Mouse (Mus musculus) heart, embryonic 15.5 days (tissue): ENCODE measurements around the gene Elob. TPM values are rescaled to one million over a fixed set of nuclear protein-coding genes. Genes with fewer than 3 reads are reported as not detected.
A peak's percentile ranks its signal among the peaks of the same experiment; 100 is the strongest.

Experiments
- ATAC-seq: fragments of 200-750 bp; cut with Nextera tagmentation; replicated peaks from 2 replicates; pipeline ENCODE4 v1.8.0; 2017; ENCODE audit warnings: low read depth, moderate TSS enrichment; ENCODE audit not compliant: insufficient number of reproducible peaks, insufficient read depth, low FRiP score
- H3K27ac ChIP-seq: fragments of 300-500 bp; sonication (generic); 2 replicates; pipeline ENCODE4 v1.5.1; 2015; ENCODE audit warnings: mild to moderate bottlenecking, inconsistent platforms
- H3K27me3 ChIP-seq: fragments of 300-500 bp; sonication (generic); 2 replicates; pipeline ENCODE4 v1.6.1; 2015; ENCODE audit warnings: inconsistent platforms
- H3K36me3 ChIP-seq: fragments of 300-500 bp; sonication (generic); 2 replicates; pipeline ENCODE4 v1.6.1; 2015; ENCODE audit warnings: mild to moderate bottlenecking, inconsistent platforms
- H3K4me1 ChIP-seq: fragments of 300-500 bp; sonication (generic); replicated peaks from 2 replicates; pipeline ENCODE4 v1.6.1; 2015; ENCODE audit warnings: inconsistent platforms
- H3K4me2 ChIP-seq: fragments of 300-500 bp; sonication (generic); 2 replicates; pipeline ENCODE4 v1.6.1; 2015; ENCODE audit warnings: inconsistent platforms, mild to moderate bottlenecking, moderate library complexity
- H3K4me3 ChIP-seq: fragments of 300-500 bp; sonication (generic); 2 replicates; pipeline ENCODE4 v1.5.1; 2015; ENCODE audit warnings: mild to moderate bottlenecking, inconsistent platforms
- H3K9ac ChIP-seq: fragments of 300-500 bp; sonication (generic); 2 replicates; pipeline ENCODE4 v1.6.1; 2015; ENCODE audit warnings: mild to moderate bottlenecking, inconsistent platforms
- H3K9me3 ChIP-seq: fragments of 300-500 bp; sonication (generic); replicated peaks from 2 replicates; pipeline ENCODE4 v1.6.1; 2016; ENCODE audit warnings: inconsistent platforms
- WGBS: fragments of 180-500 bp; shearing (Covaris S2); methylation state at CpG from one replicate; pipeline ENCODE4 v1.1.7; 2015; ENCODE audit warnings: mixed read lengths; 5-methylcytosine and 5-hydroxymethylcytosine counted together
- polyA plus RNA-seq: library from polyadenylated mRNA; unstranded; fragments of >200 nt; fragmentation: Nextera tagmentation; extraction: Ambion mirVana; gene quantifications from 2 replicates; pipeline ENCODE4 v1.2.1, GENCODE M21; 2015

The Elob gene
- polyA plus RNA-seq, 1 experiment from 2014 or later, result 921 TPM

- no peaks in the 10 kb centered on the region for H3K9me3 ChIP-seq
- H3K4me3 ChIP-seq, result no peak overlapping the region
- no peak for ATAC-seq
- H3K36me3 ChIP-seq, result no peaks in the 10 kb centered on the region
- peaks cover 21% of the 10 kb centered on the region for H3K4me1 ChIP-seq
- H3K27ac ChIP-seq, result no peak overlapping the region
- no peaks in the 10 kb centered on the region for H3K27me3 ChIP-seq
- H3K4me2 ChIP-seq, result no peak overlapping the region
- H3K9ac ChIP-seq, result no peak overlapping the region
- 93% methylated on average over 10 of the region's 10 CpGs for WGBS
Observed at GRCm38 (mm10) chr17:23801627-23802026, 27.3 kb downstream of the Elob start.

- Histone ChIP-seq H3K9ac (no peak overlapping the region), H3K36me3 (no peaks in the 10 kb centered on the region), H3K9me3 (no peaks in the 10 kb centered on the region), H3K4me1 (no peaks in the 10 kb centered on the region), H3K4me3 (no peak overlapping the region), H3K4me2 (no peak overlapping the region), H3K27me3 (no peaks in the 10 kb centered on the region), H3K27ac (no peak overlapping the region)
- WGBS, result 59% methylated on average over 7 of the region's 7 CpGs
- ATAC-seq, result no peak
Observed at GRCm38 (mm10) chr17:23797316-23797715, 31.6 kb downstream of the Elob start.

- Histone ChIP-seq H3K4me1 (peaks cover 6% of the 10 kb centered on the region), H3K9ac (no peak overlapping the region), H3K9me3 (no peaks in the 10 kb centered on the region), H3K27me3 (no peaks in the 10 kb centered on the region), H3K4me2 (no peak overlapping the region), H3K27ac (no peak overlapping the region), H3K4me3 (no peak overlapping the region), H3K36me3 (no peaks in the 10 kb centered on the region)
- ATAC-seq, result no peak
- 91% methylated on average over 8 of the region's 8 CpGs for WGBS
Observed at GRCm38 (mm10) chr17:23795323-23795722, 33.6 kb downstream of the Elob start.

- no peaks in the 10 kb centered on the region for H3K27me3 ChIP-seq
- peak overlapping the region; percentile 50 for H3K4me3 ChIP-seq
- peaks cover 19% of the 10 kb centered on the region for H3K4me1 ChIP-seq
- peak overlapping the region; percentile 80 for H3K4me2 ChIP-seq
- H3K9ac ChIP-seq, result no peak overlapping the region; the same call in 1 of the 2 replicates
- H3K27ac ChIP-seq, result peak overlapping the region; percentile 85
- WGBS, result 47% methylated on average over 2 of the region's 2 CpGs
- no peaks in the 10 kb centered on the region for H3K36me3 ChIP-seq
- ATAC-seq, result 0 out of 2 replicates have a peak, but pooled peaks have one; percentile 20
- H3K9me3 ChIP-seq, result no peaks in the 10 kb centered on the region
Observed at GRCm38 (mm10) chr17:23791079-23791357, 37.9 kb downstream of the Elob start.

- Histone ChIP-seq H3K27me3 (no peaks in the 10 kb centered on the region), H3K36me3 (no peaks in the 10 kb centered on the region), H3K9me3 (no peaks in the 10 kb centered on the region), H3K4me3 (peak within 1 kb of the TSS; percentile 50), H3K27ac (peak within 1 kb of the TSS; percentile 85), H3K4me2 (peak within 1 kb of the TSS; percentile 80), H3K9ac (peak within 1 kb of the TSS; percentile 63), H3K4me1 (peaks cover 25% of the 10 kb centered on the region)
- peak; percentile 66 for ATAC-seq
- 3% methylated on average over 29 of the region's 29 CpGs for WGBS
Observed at GRCm38 (mm10) chr17:23790269-23791078, 38.5 kb downstream of the Elob start, which contains the start of gene Srrm2. Gene Srrm2 (plus strand): TSS chr17:23790532.

- no peak for ATAC-seq
- peak overlapping the region; percentile 80 for H3K4me2 ChIP-seq
- peak overlapping the region; percentile 63 for H3K9ac ChIP-seq
- peak overlapping the region; percentile 50 for H3K4me3 ChIP-seq
- H3K36me3 ChIP-seq, result no peaks in the 10 kb centered on the region
- no peaks in the 10 kb centered on the region for H3K27me3 ChIP-seq
- peaks cover 25% of the 10 kb centered on the region for H3K4me1 ChIP-seq
- 15% methylated on average over 8 of the region's 8 CpGs for WGBS
- H3K9me3 ChIP-seq, result no peaks in the 10 kb centered on the region
- H3K27ac ChIP-seq, result peak overlapping the region; percentile 85
Observed at GRCm38 (mm10) chr17:23789749-23790268, 39.1 kb downstream of the Elob start.

GRCm38 (mm10) chr17:23788973-23789372, 40.0 kb downstream of the Elob start:
- Histone ChIP-seq H3K4me3 (no peak overlapping the region), H3K27ac (no peak overlapping the region), H3K27me3 (no peaks in the 10 kb centered on the region), H3K9me3 (no peaks in the 10 kb centered on the region), H3K36me3 (no peaks in the 10 kb centered on the region), H3K4me2 (no peak overlapping the region), H3K9ac (no peak overlapping the region), H3K4me1 (peaks cover 25% of the 10 kb centered on the region)
- ATAC-seq, result no peak
- WGBS, result 86% methylated on average over 4 of the region's 4 CpGs

- 18% methylated on average over 13 of the region's 13 CpGs for WGBS
Observed at GRCm38 (mm10) chr17:23786510-23786931, 42.4 kb downstream of the Elob start.

GRCm38 (mm10) chr17:23785561-23786471, 43.1 kb downstream of the Elob start, which contains the start of gene Flywch2:
Gene Flywch2 (minus strand): TSS chr17:23786081.
- peak within 1 kb of the TSS; percentile 55 for H3K4me3 ChIP-seq
- peak within 1 kb of the TSS; percentile 66 for H3K9ac ChIP-seq
- no peaks in the 10 kb centered on the region for H3K9me3 ChIP-seq
- ATAC-seq, result peak; percentile 70
- H3K4me2 ChIP-seq, result peak within 1 kb of the TSS; percentile 95
- H3K27me3 ChIP-seq, result no peaks in the 10 kb centered on the region
- no peak within 1 kb of the TSS for H3K27ac ChIP-seq
- H3K36me3 ChIP-seq, result no peaks in the 10 kb centered on the region
- WGBS, result 4% methylated on average over 43 of the region's 43 CpGs
- peaks cover 22% of the 10 kb centered on the region for H3K4me1 ChIP-seq

More at GRCm38 (mm10) chr17:23786510-23786931, 42.4 kb downstream of the Elob start:
- no peaks in the 10 kb centered on the region for H3K27me3 ChIP-seq
- ATAC-seq, result no peak
- peak overlapping the region; percentile 55 for H3K4me3 ChIP-seq
- peak overlapping the region; percentile 95 for H3K4me2 ChIP-seq
- H3K27ac ChIP-seq, result no peak overlapping the region
- peaks cover 25% of the 10 kb centered on the region for H3K4me1 ChIP-seq
- H3K36me3 ChIP-seq, result no peaks in the 10 kb centered on the region
- H3K9me3 ChIP-seq, result no peaks in the 10 kb centered on the region
- H3K9ac ChIP-seq, result no peak overlapping the region

GRCm38 (mm10) chr17:23783352-23783751, 45.6 kb downstream of the Elob start:
- Histone ChIP-seq H3K27me3 (no peaks in the 10 kb centered on the region), H3K27ac (no peak overlapping the region), H3K9me3 (no peaks in the 10 kb centered on the region), H3K4me3 (no peak overlapping the region), H3K36me3 (no peaks in the 10 kb centered on the region), H3K4me2 (no peak overlapping the region), H3K9ac (no peak overlapping the region), H3K4me1 (peaks cover 12% of the 10 kb centered on the region)
- no peak for ATAC-seq

GRCm38 (mm10) chr17:23778447-23778846, 50.5 kb downstream of the Elob start:
- 38% methylated on average over 2 of the region's 2 CpGs for WGBS
- no peak overlapping the region for H3K9ac ChIP-seq
- H3K36me3 ChIP-seq, result no peaks in the 10 kb centered on the region
- no peak overlapping the region for H3K27ac ChIP-seq
- no peaks in the 10 kb centered on the region for H3K9me3 ChIP-seq
- H3K4me1 ChIP-seq, result no peaks in the 10 kb centered on the region
- no peak overlapping the region for H3K4me3 ChIP-seq
- H3K27me3 ChIP-seq, result no peaks in the 10 kb centered on the region
- ATAC-seq, result no peak
- H3K4me2 ChIP-seq, result no peak overlapping the region
